Mouse (Mus musculus) midbrain, embryonic 12.5 days (tissue): ENCODE measurements at regions not wholly inside any gene's neighbourhood (a gene's known extent, or its start where the extent isn't known, plus 50 kb on each side); places are given as distances from the start of the nearest gene placed in this dataset.
"Not testable (repeated sequence)": the region's sequence is repeated elsewhere in the genome, so short reads cannot be mapped to it uniquely, and the experiment has no call there.

ENCODE experiments used
- ATAC-seq: fragments of 200-750 bp; cut with Nextera tagmentation; 2 replicates; pipeline ENCODE4 v1.8.0; 2017; ENCODE audit warnings: low read depth, moderate TSS enrichment, moderate library complexity; ENCODE audit not compliant: low FRiP score
- H3K27ac ChIP-seq: fragments of 300-500 bp; sonication (generic); replicated peaks from 2 replicates; pipeline ENCODE4 v1.5.1; 2016; ENCODE audit warnings: mild to moderate bottlenecking
- H3K27me3 ChIP-seq: fragments of 300-500 bp; sonication (generic); 2 replicates; pipeline ENCODE4 v1.6.1; 2016; ENCODE audit warnings: mild to moderate bottlenecking
- H3K36me3 ChIP-seq: fragments of 300-500 bp; sonication (generic); 2 replicates; pipeline ENCODE4 v1.6.1; 2016
- H3K4me1 ChIP-seq: fragments of 300-500 bp; sonication (generic); 2 replicates; pipeline ENCODE4 v1.6.1; 2016
- H3K4me2 ChIP-seq: fragments of 300-500 bp; sonication (generic); replicated peaks from 2 replicates; pipeline ENCODE4 v1.6.1; 2016; ENCODE audit warnings: mild to moderate bottlenecking, moderate library complexity
- H3K4me3 ChIP-seq: fragments of 300-500 bp; sonication (generic); 2 replicates; pipeline ENCODE4 v1.5.1; 2016; ENCODE audit warnings: mild to moderate bottlenecking
- H3K9ac ChIP-seq: fragments of 300-500 bp; sonication (generic); replicated peaks from 2 replicates; pipeline ENCODE4 v1.6.1; 2016; ENCODE audit warnings: mild to moderate bottlenecking, moderate library complexity
- H3K9me3 ChIP-seq: fragments of 300-500 bp; sonication (generic); 2 replicates; pipeline ENCODE4 v1.6.1; 2016; ENCODE audit warnings: mild to moderate bottlenecking
- WGBS: fragments of 180-500 bp; shearing (Covaris S2); methylation state at CpG from one replicate; pipeline ENCODE4 v1.1.7; 2016; 5-methylcytosine and 5-hydroxymethylcytosine counted together

- H3K36me3 ChIP-seq, result no peaks in the 10 kb centered on the region
- no peak for ATAC-seq
- no peak overlapping the region for H3K27ac ChIP-seq
- H3K4me3 ChIP-seq, result no peak overlapping the region
- WGBS, result 71% methylated on average over 1 of the region's 1 CpGs
- no peaks in the 10 kb centered on the region for H3K9me3 ChIP-seq
- H3K27me3 ChIP-seq, result no peaks in the 10 kb centered on the region
- no peaks in the 10 kb centered on the region for H3K4me1 ChIP-seq
- no peak overlapping the region for H3K4me2 ChIP-seq
- H3K9ac ChIP-seq, result no peak overlapping the region
Measured at GRCm38 (mm10) chr1:113550172-113550571, 1685.5 kb upstream of the Dsel start.

- H3K4me3 ChIP-seq, result no peak overlapping the region
- H3K36me3 ChIP-seq, result no peaks in the 10 kb centered on the region
- H3K4me2 ChIP-seq, result no peak overlapping the region
- H3K9me3 ChIP-seq, result no peaks in the 10 kb centered on the region
- no peak overlapping the region for H3K9ac ChIP-seq
- no peak overlapping the region for H3K27ac ChIP-seq
- H3K4me1 ChIP-seq, result no peaks in the 10 kb centered on the region
- no peaks in the 10 kb centered on the region for H3K27me3 ChIP-seq
- ATAC-seq, result no peak
Measured at GRCm38 (mm10) chr1:113539981-113540380, 1675.3 kb upstream of the Dsel start.

- no peaks in the 10 kb centered on the region for H3K9me3 ChIP-seq
- H3K27ac ChIP-seq, result no peak overlapping the region
- H3K4me2 ChIP-seq, result no peak overlapping the region
- 89% methylated on average over 3 of the region's 3 CpGs for WGBS
- no peaks in the 10 kb centered on the region for H3K36me3 ChIP-seq
- H3K27me3 ChIP-seq, result no peaks in the 10 kb centered on the region
- no peak for ATAC-seq
- H3K4me3 ChIP-seq, result no peak overlapping the region
- H3K9ac ChIP-seq, result no peak overlapping the region
- H3K4me1 ChIP-seq, result no peaks in the 10 kb centered on the region
Measured at GRCm38 (mm10) chr1:113530553-113530952, 1665.8 kb upstream of the Dsel start.

GRCm38 (mm10) chr1:113495987-113496386, 1631.3 kb upstream of the Dsel start:
- H3K4me2 ChIP-seq, result no peak overlapping the region
- 71% methylated on average over 2 of the region's 2 CpGs for WGBS
- ATAC-seq, result no peak
- H3K4me1 ChIP-seq, result no peaks in the 10 kb centered on the region
- no peaks in the 10 kb centered on the region for H3K27me3 ChIP-seq
- no peak overlapping the region for H3K27ac ChIP-seq
- no peak overlapping the region for H3K9ac ChIP-seq
- H3K4me3 ChIP-seq, result no peak overlapping the region
- H3K9me3 ChIP-seq, result no peaks in the 10 kb centered on the region
- H3K36me3 ChIP-seq, result no peaks in the 10 kb centered on the region

- no peak for ATAC-seq
- Histone ChIP-seq H3K4me2 (no peak overlapping the region), H3K27ac (no peak overlapping the region), H3K4me1 (no peaks in the 10 kb centered on the region), H3K27me3 (no peaks in the 10 kb centered on the region), H3K4me3 (no peak overlapping the region), H3K36me3 (no peaks in the 10 kb centered on the region), H3K9ac (no peak overlapping the region), H3K9me3 (no peaks in the 10 kb centered on the region)
- WGBS, result 88% methylated on average over 5 of the region's 5 CpGs
Measured at GRCm38 (mm10) chr1:113490243-113491003, 1625.7 kb upstream of the Dsel start.

- Histone ChIP-seq H3K27ac (no peak overlapping the region), H3K9me3 (no peaks in the 10 kb centered on the region), H3K4me2 (no peak overlapping the region), H3K36me3 (no peaks in the 10 kb centered on the region), H3K27me3 (no peaks in the 10 kb centered on the region), H3K4me1 (no peaks in the 10 kb centered on the region), H3K4me3 (no peak overlapping the region), H3K9ac (no peak overlapping the region)
- WGBS, result 82% methylated on average over 7 of the region's 7 CpGs
- ATAC-seq, result no peak
Measured at GRCm38 (mm10) chr1:113456538-113457273, 1592.0 kb upstream of the Dsel start.

- Histone ChIP-seq H3K27ac (no peak overlapping the region), H3K9ac (no peak overlapping the region), H3K27me3 (no peaks in the 10 kb centered on the region), H3K9me3 (no peaks in the 10 kb centered on the region), H3K4me2 (no peak overlapping the region), H3K4me1 (no peaks in the 10 kb centered on the region), H3K4me3 (no peak overlapping the region), H3K36me3 (no peaks in the 10 kb centered on the region)
- ATAC-seq, result no peak
- WGBS, result 80% methylated on average over 1 of the region's 1 CpGs
Measured at GRCm38 (mm10) chr1:113433701-113434100, 1569.0 kb upstream of the Dsel start.

- Histone ChIP-seq H3K4me2 (no peak overlapping the region), H3K9ac (no peak overlapping the region), H3K27me3 (no peaks in the 10 kb centered on the region), H3K36me3 (no peaks in the 10 kb centered on the region), H3K9me3 (no peaks in the 10 kb centered on the region), H3K4me3 (no peak overlapping the region), H3K4me1 (no peaks in the 10 kb centered on the region), H3K27ac (no peak overlapping the region)
- ATAC-seq, result no peak
Measured at GRCm38 (mm10) chr1:113431266-113431665, 1566.5 kb upstream of the Dsel start.

GRCm38 (mm10) chr1:113412858-113413257, 1548.1 kb upstream of the Dsel start:
- H3K27me3 ChIP-seq, result no peaks in the 10 kb centered on the region
- H3K4me2 ChIP-seq, result no peak overlapping the region
- H3K4me1 ChIP-seq, result no peaks in the 10 kb centered on the region
- 83% methylated on average over 3 of the region's 3 CpGs for WGBS
- no peak for ATAC-seq
- H3K9ac ChIP-seq, result no peak overlapping the region
- H3K36me3 ChIP-seq, result no peaks in the 10 kb centered on the region
- no peak overlapping the region for H3K4me3 ChIP-seq
- H3K9me3 ChIP-seq, result no peaks in the 10 kb centered on the region
- H3K27ac ChIP-seq, result no peak overlapping the region

GRCm38 (mm10) chr1:113395267-113395824, 1530.6 kb upstream of the Dsel start:
- WGBS, result 84% methylated on average over 6 of the region's 6 CpGs
- Histone ChIP-seq H3K4me2 (no peak overlapping the region), H3K4me1 (no peaks in the 10 kb centered on the region), H3K9ac (no peak overlapping the region), H3K27me3 (no peaks in the 10 kb centered on the region), H3K9me3 (no peaks in the 10 kb centered on the region), H3K4me3 (no peak overlapping the region), H3K27ac (no peak overlapping the region), H3K36me3 (no peaks in the 10 kb centered on the region)
- ATAC-seq, result no peak

GRCm38 (mm10) chr1:113394326-113394725, 1529.6 kb upstream of the Dsel start:
- not testable (repeated sequence) for H3K4me2 ChIP-seq, H3K9ac ChIP-seq, H3K27ac ChIP-seq, H3K4me3 ChIP-seq, H3K9me3 ChIP-seq, H3K27me3 ChIP-seq, ATAC-seq, H3K36me3 ChIP-seq, H3K4me1 ChIP-seq
- WGBS, result 93% methylated on average over 3 of the region's 3 CpGs

- Histone ChIP-seq H3K36me3 (no peaks in the 10 kb centered on the region), H3K4me3 (no peak overlapping the region), H3K9ac (no peak overlapping the region), H3K27ac (no peak overlapping the region), H3K9me3 (no peaks in the 10 kb centered on the region), H3K27me3 (no peaks in the 10 kb centered on the region), H3K4me2 (no peak overlapping the region), H3K4me1 (no peaks in the 10 kb centered on the region)
- ATAC-seq, result no peak
Measured at GRCm38 (mm10) chr1:113392962-113393361, 1528.2 kb upstream of the Dsel start.
